Mouse (Mus musculus) hindbrain, embryonic 13.5 days (tissue): ENCODE results near the gene Ankib1. TPM values are rescaled to one million over a fixed set of nuclear protein-coding genes. Genes with fewer than 3 reads are reported as not detected.

Experiments
- microRNA-seq: library from miRNA; unstranded; fragments of <30 nt; microRNA quantifications from one replicate; pipeline ENCODE4, GENCODE M21; 2016
- polyA plus RNA-seq: library from polyadenylated mRNA; unstranded; fragments of >200 nt; fragmentation: Nextera tagmentation; extraction: Ambion mirVana; gene quantifications from 2 replicates; pipeline ENCODE4 v1.2.1, GENCODE M21; 2015

Gene Ankib1
- polyA plus RNA-seq, 1 experiment from 2014 or later: 19.9 TPM

Small RNAs within 50 kb of the gene (microRNA-seq; reads per million reads assigned to microRNA genes)
- gene Gm22926 (not detected), gene Gm26238 (not detected)

Other genes with a start within 250 kb of the Ankib1 start
- gene 1700109H08Rik, start 231.4 kb downstream of the Ankib1 start, polyA plus RNA-seq: 2.5 and 3.8 TPM in 2 replicates
- gene Pex1, start 206.9 kb downstream of the Ankib1 start, polyA plus RNA-seq: 26.9 and 28.7 TPM in 2 replicates
- 14.9 and 16.1 TPM in 2 replicates for gene Rbm48, start 206.3 kb downstream of the Ankib1 start, polyA plus RNA-seq
- gene Tmbim7, start 151.7 kb downstream of the Ankib1 start, polyA plus RNA-seq: not detected in 2 replicates
- 63.4 and 65.8 TPM in 2 replicates for gene Gatad1, start 145.7 kb downstream of the Ankib1 start, polyA plus RNA-seq
- gene Krit1, start 259 bp upstream of the Ankib1 start, polyA plus RNA-seq: 68.4 and 71.8 TPM in 2 replicates
- 0.14 and 0.17 TPM in 2 replicates for gene Lrrd1, start 42.2 kb upstream of the Ankib1 start, polyA plus RNA-seq
- 7.1 and 7.9 TPM in 2 replicates for gene Mterf1a, start 91.0 kb upstream of the Ankib1 start, polyA plus RNA-seq
- 407 and 411 TPM in 2 replicates for gene Akap9, start 125.1 kb upstream of the Ankib1 start, polyA plus RNA-seq